Mouse (Mus musculus): ENCODE data around the gene Cyp2c67. TPM values are rescaled to one million over a fixed set of nuclear protein-coding genes. Genes with fewer than 3 reads are reported as not detected.
"Not testable (repeated sequence)": the region's sequence is repeated elsewhere in the genome, so short reads cannot be mapped to it uniquely, and the experiment has no call there.

Cyp2c67 gene
- polyA plus RNA-seq (2016; fragmentation: Nextera tagmentation; extraction: Ambion mirVana), result not detected in 2 replicates

DNA sequence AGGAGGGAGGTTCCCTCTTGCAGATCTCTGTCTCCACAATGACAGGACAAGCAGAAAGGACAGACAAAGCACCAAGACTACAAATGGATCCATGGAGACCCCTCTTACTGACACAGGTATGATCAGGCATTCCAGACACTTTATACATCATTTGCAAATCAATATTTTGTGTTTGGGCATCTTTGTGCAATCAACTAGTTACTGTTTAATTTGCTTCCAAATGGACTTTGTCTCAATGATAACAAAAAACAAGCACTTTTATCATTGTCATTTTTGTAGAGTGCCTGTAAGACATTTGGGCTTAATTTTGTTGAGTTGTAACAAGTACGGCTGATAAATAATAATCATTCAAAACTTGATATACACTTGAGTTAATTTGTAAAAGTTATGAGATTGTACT is at the start of gene Cyp2c67:
Gene Cyp2c67 (minus strand): TSS at position 114 of the 400 bp plus-strand sequence.
- Histone ChIP-seq H3K36me3 (replicated peaks) (no peaks in the 10 kb centered on the region), H3K27me3 (replicated peaks; ENCODE audit: low read depth, poor library complexity, severe bottlenecking) (no peaks in the 10 kb centered on the region), H3K27ac (replicated peaks) (no peak within 1 kb of the TSS), H3K9me3 (peaks cover 15% of the 10 kb centered on the region; the same call in 1 of the 2 replicates), H3K4me1 (no peaks in the 10 kb centered on the region), H3K4me3 (no peak within 1 kb of the TSS)
- WGBS, result 93% methylated on average over 1 of the region's 1 CpGs
- no peak for DNase-seq (ENCODE audit: low spot score)

DNA sequence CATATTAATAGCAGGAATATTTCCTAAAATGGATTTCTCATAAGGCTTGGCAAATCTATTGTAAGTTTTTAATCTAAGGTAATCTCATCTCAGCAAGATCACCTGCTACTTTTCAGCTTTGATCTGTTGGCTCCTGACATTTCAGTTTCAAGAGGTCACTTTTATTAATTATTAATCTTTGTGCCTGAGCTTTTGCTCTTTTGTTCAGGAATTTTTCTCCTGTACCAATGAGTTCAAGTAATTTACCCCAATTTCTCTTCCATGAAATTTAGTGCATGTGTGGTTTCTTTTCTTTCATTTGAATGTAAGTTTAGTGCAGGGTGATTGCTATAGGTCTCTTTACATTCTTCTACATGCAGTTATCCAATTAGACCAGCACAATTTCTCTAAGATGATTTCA is 16.8 kb upstream of the Cyp2c67 start:
- H3K27ac ChIP-seq (replicated peaks); DNase-seq (ENCODE audit: low spot score); H3K27me3 ChIP-seq (replicated peaks; ENCODE audit: low read depth, poor library complexity, severe bottlenecking): not testable (repeated sequence)

DNA sequence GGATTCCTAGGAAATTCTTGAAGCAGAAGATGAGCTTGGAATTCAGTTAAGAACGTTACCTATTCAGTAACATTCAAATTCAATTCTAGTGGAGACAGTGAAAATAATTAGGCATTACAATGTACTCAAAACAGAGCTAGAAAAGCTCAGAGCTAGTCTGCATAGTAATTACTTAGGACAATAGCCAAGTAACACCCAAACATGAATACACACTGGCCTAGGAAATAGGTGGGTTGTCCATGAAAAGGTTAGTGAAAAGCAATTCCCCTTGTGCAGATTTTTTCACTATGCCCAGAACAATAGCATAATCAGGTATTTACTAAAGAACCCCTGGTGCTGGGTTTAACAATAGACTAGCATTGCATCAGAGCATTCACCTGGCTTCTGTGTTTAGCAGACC is 3.5 kb upstream of the Cyp2c67 start:
- Histone ChIP-seq H3K36me3 (replicated peaks) (no peaks in the 10 kb centered on the region), H3K27me3 (replicated peaks; ENCODE audit: low read depth, poor library complexity, severe bottlenecking) (no peaks in the 10 kb centered on the region), H3K4me1 (no peaks in the 10 kb centered on the region), H3K9me3 (peaks cover 10% of the 10 kb centered on the region), H3K27ac (replicated peaks) (no peak overlapping the region), H3K4me3 (no peak overlapping the region)
- 66% methylated on average over 1 of the region's 1 CpGs for WGBS
- DNase-seq (ENCODE audit: low spot score), result no peak

More for the DNA sequence above, 16.8 kb upstream of the Cyp2c67 start:
- H3K9me3 ChIP-seq; H3K36me3 ChIP-seq (replicated peaks); H3K4me1 ChIP-seq; H3K4me3 ChIP-seq: not testable (repeated sequence)

DNA sequence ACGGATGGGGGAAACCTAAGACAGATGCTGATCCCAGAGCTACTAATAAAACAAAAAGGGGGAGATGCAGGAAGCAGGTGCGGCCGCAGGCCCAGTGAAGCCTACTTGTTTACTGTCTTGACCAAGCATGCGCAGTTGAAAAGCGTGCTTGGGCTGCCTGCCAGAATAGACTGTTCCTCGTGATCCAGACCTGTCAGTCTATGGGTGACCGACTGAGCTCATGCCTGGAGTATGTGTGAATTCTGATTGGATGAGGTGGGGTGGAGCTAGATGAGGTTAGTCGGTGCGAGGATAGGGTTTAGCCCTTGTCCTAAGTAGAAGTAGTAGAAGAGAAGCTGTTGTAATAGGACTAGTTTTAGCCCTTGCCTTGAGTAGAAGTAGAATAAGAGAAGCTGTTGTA is 1.3 kb downstream of the Cyp2c67 start:
- H3K27me3 ChIP-seq (replicated peaks; ENCODE audit: low read depth, poor library complexity, severe bottlenecking), result no peaks in the 10 kb centered on the region
- no peak for DNase-seq (ENCODE audit: low spot score)
- WGBS, result 93% methylated on average over 9 of the region's 9 CpGs
- H3K4me3 ChIP-seq, result no peak overlapping the region
- no peaks in the 10 kb centered on the region for H3K4me1 ChIP-seq
- no peak overlapping the region for H3K27ac ChIP-seq (replicated peaks)
- H3K9me3 ChIP-seq, result peaks cover 15% of the 10 kb centered on the region; the same call in 1 of the 2 replicates
- no peaks in the 10 kb centered on the region for H3K36me3 ChIP-seq (replicated peaks)

DNA sequence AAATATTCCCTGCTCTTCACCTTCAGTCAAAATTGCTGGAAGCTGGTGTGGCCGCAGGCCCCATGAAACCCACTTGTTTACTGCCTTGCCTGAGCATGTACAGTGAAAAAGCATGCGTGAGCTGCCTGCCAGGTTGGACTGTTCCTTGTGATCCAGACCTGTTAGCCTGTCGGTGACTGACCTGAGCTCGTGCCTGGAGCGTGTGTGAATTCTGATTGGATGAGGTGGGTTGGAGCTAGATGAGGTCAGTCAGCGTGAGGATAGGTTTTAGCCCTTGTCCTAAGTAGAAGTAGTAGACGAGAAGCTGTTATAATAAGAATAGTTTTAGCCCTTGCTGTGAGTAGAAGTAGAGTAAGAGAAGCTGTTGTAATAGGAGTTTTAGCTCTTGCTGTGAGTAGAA is 4.3 kb downstream of the Cyp2c67 start:
- H3K4me3 ChIP-seq; H3K27ac ChIP-seq (replicated peaks); H3K27me3 ChIP-seq (replicated peaks; ENCODE audit: low read depth, poor library complexity, severe bottlenecking); H3K36me3 ChIP-seq (replicated peaks); DNase-seq (ENCODE audit: low spot score); H3K4me1 ChIP-seq: not testable (repeated sequence)
- WGBS, result 89% methylated on average over 7 of the region's 7 CpGs
- peaks cover 13% of the 10 kb centered on the region; the same call in 1 of the 2 replicates for H3K9me3 ChIP-seq

Other genes starting within 250 kb of the Cyp2c67 start
- not detected in 2 replicates for gene Cyp2c38, start 186.0 kb downstream of the Cyp2c67 start, polyA plus RNA-seq (2016; fragmentation: Nextera tagmentation; extraction: Ambion mirVana)
- not detected in 2 replicates for gene Cyp2c39, start 138.2 kb downstream of the Cyp2c67 start, polyA plus RNA-seq (2016; fragmentation: Nextera tagmentation; extraction: Ambion mirVana)
- gene Cyp2c68, start 92.0 kb upstream of the Cyp2c67 start, polyA plus RNA-seq (2016; fragmentation: Nextera tagmentation; extraction: Ambion mirVana), result not detected in 2 replicates
- not detected in 2 replicates for gene Cyp2c40, start 163.8 kb upstream of the Cyp2c67 start, polyA plus RNA-seq (2016; fragmentation: Nextera tagmentation; extraction: Ambion mirVana)
- gene Cyp2c69, start 237.7 kb upstream of the Cyp2c67 start, polyA plus RNA-seq (2016; fragmentation: Nextera tagmentation; extraction: Ambion mirVana), result not detected in 2 replicates